Mouse (Mus musculus) Patski (cell line): ENCODE results near the gene Gnb4. TPM values are rescaled to one million over a fixed set of nuclear protein-coding genes. Genes with fewer than 3 reads are reported as not detected.

Source experiments
- ATAC-seq: fragments of 100-300 bp; one replicate; pipeline ENCODE4 v1.8.0; 2021
- CTCF ChIA-PET: fragments of 350-600 bp; sonication (Branson Sonifier 250); formaldehyde crosslinking; loops from one replicate; lab custom pipeline; 2022; ENCODE audit warnings: inconsistent platforms; lab: Charles Lee
- POLR2A ChIA-PET: fragments of 350-600 bp; sonication (Branson Sonifier 250); formaldehyde crosslinking; loops from one replicate; lab custom pipeline; 2022; ENCODE audit warnings: antibody characterized with exemption, inconsistent platforms; lab: Charles Lee
- DNase-seq: peaks from one replicate; pipeline ENCODE4 v3.0.0-alpha.2; 2011; ENCODE audit warnings: low read depth, low spot score
- H3K27me3 ChIP-seq: fragments of 371-371 bp; one replicate; pipeline ENCODE4 v1.5.1; 2021
- CTCF ChIP-seq: fragments of 100-300 bp; IDR thresholded peaks from one replicate; pipeline ENCODE4 v1.5.1; 2021
- in situ Hi-C: fragments of 300-500 bp; cut with MboI; formaldehyde crosslinking; loops from 3 replicates; pipeline ENCODE4 v1.11.1; 2018; ENCODE audit warnings: low pct_unique_long_range_greater_than_20kb, mixed read lengths
- polyA plus RNA-seq: library from polyadenylated mRNA; unstranded; gene quantifications from one replicate; pipeline ENCODE4 v1.2.3, GENCODE M21; 2021

The Gnb4 gene
- polyA plus RNA-seq, 1 experiment from 2014 or later = 0.94 TPM

- DNase-seq = no peak
Measured at GRCm38 (mm10) chr3:32615376-32615775, 1.0 kb downstream of the Gnb4 start.

GRCm38 (mm10) chr3:32614786-32615185, 1.6 kb downstream of the Gnb4 start:
- no peak for DNase-seq
- in situ Hi-C loops = no loop called here
- H3K27me3 ChIP-seq = peaks cover 27% of the 10 kb centered on the region
- no peak for ATAC-seq
- CTCF ChIA-PET = no interaction called here
- TF ChIP-seq CTCF = no peak
- POLR2A ChIA-PET = interaction anchor here (0.7 kb wide), 2 partner anchors 14 to 571 kb away, joined by 3 to 5 read pairs; no protein-coding TSS in a partner anchor

More at GRCm38 (mm10) chr3:32615376-32615775, 1.0 kb downstream of the Gnb4 start:
- TF ChIP-seq CTCF = no peak
- in situ Hi-C loops = no loop called here
- POLR2A ChIA-PET = interaction anchor here (0.7 kb wide), 1 partner anchor 571 kb away, joined by 3 read pairs; no protein-coding TSS in a partner anchor
- ATAC-seq = peak; percentile 48
- CTCF ChIA-PET = interaction anchor here (0.8 kb wide), 1 partner anchor 10 kb away, joined by 3 read pairs; no protein-coding TSS in a partner anchor
- peaks cover 23% of the 10 kb centered on the region for H3K27me3 ChIP-seq

GRCm38 (mm10) chr3:32611606-32612170, 4.7 kb downstream of the Gnb4 start:
- no peak for DNase-seq
- in situ Hi-C loops = no loop called here
- ChIA-PET POLR2A (no interaction called here), CTCF (interaction anchor here (1.4 to 3.2 kb wide), 6 partner anchors 9 to 87 kb away, joined by 3 to 15 read pairs (median 4); no protein-coding TSS in a partner anchor)
- no peak for TF ChIP-seq CTCF
- ATAC-seq = no peak
- peaks cover 12% of the 10 kb centered on the region for H3K27me3 ChIP-seq

GRCm38 (mm10) chr3:32610560-32610959, 5.8 kb downstream of the Gnb4 start:
- peaks cover 11% of the 10 kb centered on the region for H3K27me3 ChIP-seq
- DNase-seq (no peak), ATAC-seq (peak; percentile 61)
- in situ Hi-C loops = no loop called here
- CTCF ChIA-PET = interaction anchor here (0.9 to 3.2 kb wide), 12 partner anchors 10 to 88 kb away, joined by 3 to 15 read pairs (median 4); no protein-coding TSS in a partner anchor
- POLR2A ChIA-PET = no interaction called here
- peak; percentile 76 for TF ChIP-seq CTCF

- ChIA-PET CTCF (interaction anchor here (3.2 kb wide), 1 partner anchor 9 kb away, joined by 15 read pairs; no protein-coding TSS in a partner anchor), POLR2A (no interaction called here)
- H3K27me3 ChIP-seq = peaks cover 4% of the 10 kb centered on the region
- no peak for TF ChIP-seq CTCF
- no peak for ATAC-seq
- DNase-seq = no peak
- in situ Hi-C loops = loop anchor here (5.0 kb wide), 1 partner anchor 88 kb away; no protein-coding TSS in a partner anchor
Measured at GRCm38 (mm10) chr3:32609233-32609632, 7.2 kb downstream of the Gnb4 start.

GRCm38 (mm10) chr3:32601055-32601454, 15.3 kb downstream of the Gnb4 start:
- ATAC-seq (peak; percentile 61), DNase-seq (no peak)
- no peaks in the 10 kb centered on the region for H3K27me3 ChIP-seq
- in situ Hi-C loops = no loop called here
- POLR2A ChIA-PET = interaction anchor here (0.6 kb wide), 1 partner anchor 13 kb away, joined by 5 read pairs; no protein-coding TSS in a partner anchor
- TF ChIP-seq CTCF = no peak
- CTCF ChIA-PET = interaction anchor here (1.1 to 2.2 kb wide), 3 partner anchors 10 to 48 kb away, joined by 3 to 15 read pairs (median 3); no protein-coding TSS in a partner anchor

GRCm38 (mm10) chr3:32599328-32599727, 17.1 kb downstream of the Gnb4 start:
- in situ Hi-C loops = no loop called here
- POLR2A ChIA-PET = interaction anchor here (0.7 kb wide), 1 partner anchor 10 kb away, joined by 3 read pairs; no protein-coding TSS in a partner anchor
- H3K27me3 ChIP-seq = peaks cover 5% of the 10 kb centered on the region
- CTCF ChIA-PET = interaction anchor here (0.6 to 2.2 kb wide), 2 partner anchors 11 to 13 kb away, joined by 3 to 15 read pairs; no protein-coding TSS in a partner anchor
- no peak for TF ChIP-seq CTCF
- ATAC-seq (no peak), DNase-seq (no peak)

- ATAC-seq (no peak), DNase-seq (no peak)
- POLR2A ChIA-PET = no interaction called here
- TF ChIP-seq CTCF = no peak
- in situ Hi-C loops = no loop called here
- H3K27me3 ChIP-seq = peaks cover 5% of the 10 kb centered on the region
- CTCF ChIA-PET = no interaction called here
Measured at GRCm38 (mm10) chr3:32595080-32595479, 21.3 kb downstream of the Gnb4 start.

GRCm38 (mm10) chr3:32586274-32586673, 30.1 kb downstream of the Gnb4 start:
- POLR2A ChIA-PET = no interaction called here
- CTCF ChIA-PET = interaction anchor here (0.8 to 1.3 kb wide), 3 partner anchors 11 to 25 kb away, joined by 3 to 4 read pairs (median 3); no protein-coding TSS in a partner anchor
- in situ Hi-C loops = no loop called here
- DNase-seq (no peak), ATAC-seq (no peak)
- H3K27me3 ChIP-seq = no peaks in the 10 kb centered on the region
- TF ChIP-seq CTCF = no peak

- in situ Hi-C loops = no loop called here
- no peak for TF ChIP-seq CTCF
- ChIA-PET POLR2A (interaction anchor here (0.6 kb wide), 1 partner anchor 21 kb away, joined by 4 read pairs; no protein-coding TSS in a partner anchor), CTCF (interaction anchor here (0.7 to 2.8 kb wide), 2 partner anchors 10 to 15 kb away, joined by 3 to 7 read pairs; no protein-coding TSS in a partner anchor)
- DNase-seq (no peak), ATAC-seq (no peak)
- no peaks in the 10 kb centered on the region for H3K27me3 ChIP-seq
Measured at GRCm38 (mm10) chr3:32583489-32583888, 32.9 kb downstream of the Gnb4 start.
